Mouse (Mus musculus) embryonic facial prominence, embryonic 11.5 days (tissue): ENCODE measurements at regions not wholly inside any gene's neighbourhood (a gene's known extent, or its start where the extent isn't known, plus 50 kb on each side); places are given as distances from the start of the nearest gene placed in this dataset.

ENCODE experiments used
- ATAC-seq: fragments of 200-750 bp; cut with Nextera tagmentation; replicated peaks from 2 replicates; pipeline ENCODE4 v1.8.0; 2017; ENCODE audit warnings: low read depth; ENCODE audit not compliant: insufficient number of reproducible peaks, low FRiP score, low TSS enrichment
- DNase-seq: peaks from one replicate; pipeline ENCODE4 v3.0.0-alpha.2; 2015; ENCODE audit warnings: low spot score
- H3K27ac ChIP-seq: fragments of 300-500 bp; sonication (generic); replicated peaks from 2 replicates; pipeline ENCODE4 v1.5.1; 2014; ENCODE audit warnings: mild to moderate bottlenecking, low read depth, low read length, control low read depth
- H3K27me3 ChIP-seq: fragments of 300-500 bp; sonication (generic); 2 replicates; pipeline ENCODE4 v1.6.1; 2014; ENCODE audit warnings: mild to moderate bottlenecking, low read length, moderate library complexity, mixed read lengths; ENCODE audit not compliant: control insufficient read depth, insufficient read depth
- H3K36me3 ChIP-seq: fragments of 300-500 bp; sonication (generic); replicated peaks from 2 replicates; pipeline ENCODE4 v1.6.1; 2014; ENCODE audit warnings: low read depth, mild to moderate bottlenecking, low read length, moderate library complexity, mixed read lengths; ENCODE audit not compliant: control insufficient read depth, insufficient read depth
- H3K4me1 ChIP-seq: fragments of 300-500 bp; sonication (generic); 2 replicates; pipeline ENCODE4 v1.6.1; 2014; ENCODE audit warnings: low read length, mixed read lengths; ENCODE audit not compliant: control insufficient read depth, insufficient read depth
- H3K4me2 ChIP-seq: fragments of 300-500 bp; sonication (generic); 2 replicates; pipeline ENCODE4 v1.6.1; 2014; ENCODE audit warnings: low read depth, mild to moderate bottlenecking, control low read depth, low read length, moderate library complexity
- H3K4me3 ChIP-seq: fragments of 300-500 bp; sonication (generic); 2 replicates; pipeline ENCODE4 v1.5.1; 2014; ENCODE audit warnings: low read depth, low read length, control low read depth
- H3K9ac ChIP-seq: fragments of 300-500 bp; sonication (generic); replicated peaks from 2 replicates; pipeline ENCODE4 v1.6.1; 2014; ENCODE audit warnings: mild to moderate bottlenecking, control low read depth, low read length
- H3K9me3 ChIP-seq: fragments of 300-500 bp; sonication (generic); replicated peaks from 2 replicates; pipeline ENCODE4 v1.6.1; 2016; ENCODE audit warnings: mild to moderate bottlenecking, low read length, inconsistent platforms, mixed read lengths; ENCODE audit not compliant: control insufficient read depth
- WGBS: fragments of 180-500 bp; shearing (Covaris S2); extraction: QIAGEN DNeasy Blood & Tissue Kit; methylation state at CpG from one replicate; pipeline ENCODE4 v1.1.7; 2014; 5-methylcytosine and 5-hydroxymethylcytosine counted together

GRCm38 (mm10) chr10:43700371-43701289, 122.5 kb downstream of the Cd24a start:
- no peaks in the 10 kb centered on the region for H3K27me3 ChIP-seq
- H3K4me1 ChIP-seq, result no peaks in the 10 kb centered on the region
- H3K4me2 ChIP-seq, result no peak overlapping the region
- H3K36me3 ChIP-seq, result no peaks in the 10 kb centered on the region
- DNase-seq (no peak), ATAC-seq (no peak)
- no peak overlapping the region for H3K27ac ChIP-seq
- H3K4me3 ChIP-seq, result no peak overlapping the region
- no peaks in the 10 kb centered on the region for H3K9me3 ChIP-seq
- H3K9ac ChIP-seq, result no peak overlapping the region
- WGBS, result 85% methylated on average over 13 of the region's 13 CpGs

GRCm38 (mm10) chr10:43702895-43703294, 124.8 kb downstream of the Cd24a start:
- Histone ChIP-seq H3K27ac (no peak overlapping the region), H3K27me3 (no peaks in the 10 kb centered on the region), H3K9ac (no peak overlapping the region), H3K4me3 (no peak overlapping the region), H3K9me3 (no peaks in the 10 kb centered on the region), H3K4me2 (no peak overlapping the region), H3K36me3 (no peaks in the 10 kb centered on the region), H3K4me1 (no peaks in the 10 kb centered on the region)
- 78% methylated on average over 5 of the region's 5 CpGs for WGBS
- no peak for ATAC-seq
- DNase-seq, result no peak

GRCm38 (mm10) chr10:43706001-43706988, 128.2 kb downstream of the Cd24a start:
- no peaks in the 10 kb centered on the region for H3K27me3 ChIP-seq
- H3K4me3 ChIP-seq, result no peak overlapping the region
- no peak overlapping the region for H3K27ac ChIP-seq
- DNase-seq, result no peak
- H3K9me3 ChIP-seq, result no peaks in the 10 kb centered on the region
- WGBS, result 67% methylated on average over 17 of the region's 17 CpGs
- no peaks in the 10 kb centered on the region for H3K36me3 ChIP-seq
- no peak for ATAC-seq
- H3K4me2 ChIP-seq, result no peak overlapping the region
- no peaks in the 10 kb centered on the region for H3K4me1 ChIP-seq
- H3K9ac ChIP-seq, result no peak overlapping the region

- no peak for DNase-seq
- H3K9me3 ChIP-seq, result no peaks in the 10 kb centered on the region
- H3K4me1 ChIP-seq, result no peaks in the 10 kb centered on the region
- no peak overlapping the region for H3K4me3 ChIP-seq
- H3K27ac ChIP-seq, result no peak overlapping the region
- H3K27me3 ChIP-seq, result no peaks in the 10 kb centered on the region
- no peak for ATAC-seq
- no peak overlapping the region for H3K9ac ChIP-seq
- 78% methylated on average over 5 of the region's 5 CpGs for WGBS
- H3K36me3 ChIP-seq, result no peaks in the 10 kb centered on the region
- H3K4me2 ChIP-seq, result no peak overlapping the region
These were observed 128.9 kb downstream of the Cd24a start for GRCm38 (mm10) chr10:43707011-43707410.

DNA sequence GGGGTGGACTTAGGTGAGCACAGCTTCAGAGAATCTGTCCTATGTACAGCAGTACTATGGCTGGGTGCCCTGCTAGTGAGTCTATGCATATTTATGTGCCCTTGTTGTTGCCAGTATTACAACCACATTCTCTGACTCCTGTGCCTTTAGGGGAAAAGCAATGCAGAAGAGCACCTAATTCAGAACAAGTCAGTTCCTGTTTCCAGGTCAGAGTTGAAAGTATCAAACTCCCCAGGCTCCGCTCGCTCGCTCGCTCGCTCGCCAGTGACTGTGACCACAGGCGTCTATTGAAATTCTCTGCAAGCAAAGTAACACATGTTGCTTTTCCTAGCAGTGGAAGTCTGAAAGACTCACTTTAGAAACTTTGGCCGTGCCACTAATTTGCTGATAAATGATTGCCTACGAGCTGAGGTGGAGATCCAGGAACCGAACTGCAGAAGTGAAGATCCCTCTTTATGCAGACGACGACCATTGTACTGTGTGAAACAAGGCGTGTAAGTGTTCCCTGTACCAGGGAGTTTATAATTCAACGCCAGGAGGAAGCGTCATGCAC, 129.8 kb downstream of the Cd24a start:
- Histone ChIP-seq H3K27me3 (no peaks in the 10 kb centered on the region), H3K9me3 (no peaks in the 10 kb centered on the region), H3K4me3 (no peak overlapping the region), H3K4me2 (no peak overlapping the region), H3K4me1 (no peaks in the 10 kb centered on the region), H3K9ac (no peak overlapping the region), H3K36me3 (no peaks in the 10 kb centered on the region), H3K27ac (no peak overlapping the region)
- ATAC-seq (no peak), DNase-seq (no peak)
- WGBS, result 47% methylated on average over 15 of the region's 15 CpGs

DNA sequence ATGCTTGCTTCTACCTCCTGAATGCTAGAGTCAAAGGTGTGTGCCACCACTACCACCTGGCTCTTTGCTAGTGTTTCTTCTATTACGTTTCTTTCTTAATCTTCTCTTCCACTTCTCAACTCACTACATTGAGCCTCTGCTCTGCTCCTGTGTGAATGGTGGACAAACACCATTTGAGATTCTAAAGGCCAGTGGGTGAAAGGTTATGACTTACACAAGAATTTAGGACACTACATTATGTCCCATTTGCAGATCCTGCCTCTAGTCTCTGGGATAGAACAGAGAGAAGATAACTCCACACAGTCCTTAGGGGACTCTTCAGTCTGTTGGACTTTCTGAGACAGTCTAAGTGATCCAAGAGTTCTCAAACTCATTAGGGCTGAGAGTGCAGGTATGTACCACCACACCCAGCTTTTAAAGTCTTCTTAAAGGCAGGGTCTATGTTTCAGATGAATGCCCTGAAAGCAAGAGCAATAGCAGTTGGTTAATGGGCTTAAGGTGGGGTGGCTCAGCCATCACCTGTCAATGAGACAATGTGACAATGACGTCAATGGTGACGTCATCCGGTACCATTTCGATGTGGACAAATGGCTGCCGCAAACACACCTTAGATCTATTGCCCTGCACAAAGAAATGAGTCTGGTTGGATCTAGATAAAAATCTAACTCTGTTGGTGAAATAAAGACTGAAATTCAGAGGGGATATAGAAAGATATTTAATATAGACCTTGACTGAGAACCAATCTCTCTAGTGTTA, 131.4 kb downstream of the Cd24a start:
- Histone ChIP-seq H3K9ac (no peak overlapping the region), H3K27ac (no peak overlapping the region), H3K4me2 (no peak overlapping the region), H3K4me1 (no peaks in the 10 kb centered on the region), H3K4me3 (no peak overlapping the region), H3K36me3 (no peaks in the 10 kb centered on the region), H3K27me3 (no peaks in the 10 kb centered on the region), H3K9me3 (no peaks in the 10 kb centered on the region)
- 93% methylated on average over 6 of the region's 6 CpGs for WGBS
- ATAC-seq, result no peak
- DNase-seq, result no peak

DNA sequence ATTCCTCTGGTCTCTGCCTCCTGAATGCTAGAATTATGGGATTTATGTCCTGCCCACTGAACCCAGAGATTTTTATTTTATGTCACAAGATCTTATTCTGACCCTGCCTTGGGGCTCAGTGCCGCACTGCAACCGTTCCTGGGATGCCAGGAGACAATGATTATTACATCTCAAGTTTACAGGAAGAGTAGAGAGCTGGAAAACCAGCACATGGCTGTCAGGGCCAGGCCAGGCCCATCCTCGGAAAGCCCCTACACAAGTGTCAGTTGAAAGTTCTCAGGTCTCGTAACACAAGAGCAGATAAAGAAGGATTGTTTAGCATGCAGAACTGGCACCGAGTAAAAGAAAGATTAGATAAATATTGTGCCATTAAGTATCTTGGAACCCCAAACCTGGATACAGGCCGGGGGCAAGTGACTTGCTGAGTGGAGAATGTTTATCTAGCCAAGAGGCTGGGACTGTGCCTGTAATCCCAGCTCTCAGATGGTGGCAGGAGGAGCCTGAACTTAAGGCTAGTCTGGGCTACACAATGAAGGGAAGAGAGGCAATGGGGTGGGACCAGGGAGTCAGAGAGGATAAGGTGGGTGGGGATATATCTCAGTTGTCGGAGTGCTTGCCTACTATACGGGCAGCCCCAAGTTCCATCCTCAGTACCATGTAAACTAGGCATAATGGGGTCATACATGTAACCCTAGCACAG, 132.3 kb downstream of the Cd24a start:
- 82% methylated on average over 8 of the region's 8 CpGs for WGBS
- DNase-seq, result no peak
- no peak overlapping the region for H3K27ac ChIP-seq

More for the DNA sequence above, 132.3 kb downstream of the Cd24a start:
- ATAC-seq, result no peak
- Histone ChIP-seq H3K36me3 (no peaks in the 10 kb centered on the region), H3K9me3 (no peaks in the 10 kb centered on the region), H3K4me1 (no peaks in the 10 kb centered on the region), H3K9ac (no peak overlapping the region), H3K27me3 (no peaks in the 10 kb centered on the region), H3K4me3 (no peak overlapping the region), H3K4me2 (no peak overlapping the region)
